Mouse (Mus musculus) embryonic facial prominence, embryonic 12.5 days (tissue): Measurements from ENCODE around the gene Gm3448. TPM values are rescaled to one million over a fixed set of nuclear protein-coding genes. Genes with fewer than 3 reads are reported as not detected.
"Not testable (repeated sequence)": the region's sequence is repeated elsewhere in the genome, so short reads cannot be mapped to it uniquely, and the experiment has no call there.

Experiments used
- ATAC-seq: fragments of 200-750 bp; cut with Nextera tagmentation; 2 replicates; pipeline ENCODE4 v1.8.0; 2017; ENCODE audit not compliant: insufficient number of reproducible peaks, insufficient read depth, low FRiP score, low TSS enrichment
- H3K27ac ChIP-seq: fragments of 300-500 bp; sonication (generic); 2 replicates; pipeline ENCODE4 v1.5.1; 2016; ENCODE audit warnings: mild to moderate bottlenecking
- H3K27me3 ChIP-seq: fragments of 300-500 bp; sonication (generic); 2 replicates; pipeline ENCODE4 v1.6.1; 2016; ENCODE audit warnings: mild to moderate bottlenecking, moderate library complexity
- H3K36me3 ChIP-seq: fragments of 300-500 bp; sonication (generic); 2 replicates; pipeline ENCODE4 v1.6.1; 2016; ENCODE audit warnings: mild to moderate bottlenecking
- H3K4me1 ChIP-seq: fragments of 300-500 bp; sonication (generic); 2 replicates; pipeline ENCODE4 v1.6.1; 2016
- H3K4me2 ChIP-seq: fragments of 300-500 bp; sonication (generic); replicated peaks from 2 replicates; pipeline ENCODE4 v1.6.1; 2016; ENCODE audit warnings: mild to moderate bottlenecking, moderate library complexity
- H3K4me3 ChIP-seq: fragments of 300-500 bp; sonication (generic); 2 replicates; pipeline ENCODE4 v1.5.1; 2016; ENCODE audit warnings: mild to moderate bottlenecking
- H3K9ac ChIP-seq: fragments of 300-500 bp; sonication (generic); 2 replicates; pipeline ENCODE4 v1.6.1; 2016; ENCODE audit warnings: mild to moderate bottlenecking, moderate library complexity
- H3K9me3 ChIP-seq: fragments of 300-500 bp; sonication (generic); 2 replicates; pipeline ENCODE4 v1.6.1; 2016; ENCODE audit warnings: mild to moderate bottlenecking, moderate library complexity
- WGBS: fragments of 180-500 bp; shearing (Covaris S2); methylation state at CpG from one replicate; pipeline ENCODE4 v1.1.7; 2016; 5-methylcytosine and 5-hydroxymethylcytosine counted together
- polyA plus RNA-seq: library from polyadenylated mRNA; unstranded; fragments of >200 nt; fragmentation: Nextera tagmentation; extraction: Ambion mirVana; gene quantifications from 2 replicates; pipeline ENCODE4 v1.2.1, GENCODE M21; 2016

The Gm3448 gene
- polyA plus RNA-seq, 1 experiment from 2014 or later: 4.4 TPM

GRCm38 (mm10) chr17:15024502-15025193 lies 16.7 kb downstream of the Gm3448 start:
- H3K4me1 ChIP-seq, H3K36me3 ChIP-seq, H3K4me3 ChIP-seq, H3K27me3 ChIP-seq, H3K9me3 ChIP-seq, H3K4me2 ChIP-seq, H3K27ac ChIP-seq, H3K9ac ChIP-seq: not testable (repeated sequence)
- WGBS: no CpG with 5 or more reads among the region's 48 CpGs
- ATAC-seq: peak; percentile 90

- no CpG with 5 or more reads among the region's 97 CpGs for WGBS
- H3K4me3 ChIP-seq, H3K4me1 ChIP-seq, H3K9ac ChIP-seq, H3K4me2 ChIP-seq, H3K36me3 ChIP-seq, H3K9me3 ChIP-seq, H3K27ac ChIP-seq, H3K27me3 ChIP-seq: not testable (repeated sequence)
- peak; percentile 68 for ATAC-seq
Observed at GRCm38 (mm10) chr17:15023878-15024492, 17.4 kb downstream of the Gm3448 start.

- H3K36me3 ChIP-seq, ATAC-seq, H3K27ac ChIP-seq, H3K9me3 ChIP-seq, H3K9ac ChIP-seq, H3K4me1 ChIP-seq, H3K27me3 ChIP-seq, H3K4me2 ChIP-seq, H3K4me3 ChIP-seq: not testable (repeated sequence)
- WGBS: 78% methylated on average over 3 of the region's 3 CpGs
Observed at GRCm38 (mm10) chr17:15021503-15022220, 19.7 kb downstream of the Gm3448 start.

GRCm38 (mm10) chr17:15009706-15010413 lies 31.5 kb downstream of the Gm3448 start, which contains the start of gene Gm3435:
TSS of gene Gm3435 (plus strand) at chr17:15010176.
- not testable (repeated sequence) for H3K36me3 ChIP-seq, H3K27me3 ChIP-seq, H3K4me1 ChIP-seq, H3K4me2 ChIP-seq, H3K4me3 ChIP-seq, H3K9me3 ChIP-seq, H3K9ac ChIP-seq, H3K27ac ChIP-seq
- no CpG with 5 or more reads among the region's 60 CpGs for WGBS
- ATAC-seq: peak; percentile 94

- H3K27me3 ChIP-seq, H3K4me3 ChIP-seq, H3K9me3 ChIP-seq, H3K4me2 ChIP-seq, H3K36me3 ChIP-seq, ATAC-seq, H3K9ac ChIP-seq, H3K27ac ChIP-seq, H3K4me1 ChIP-seq: not testable (repeated sequence)
- no CpG with 5 or more reads among the region's 3 CpGs for WGBS
Observed at GRCm38 (mm10) chr17:15009088-15009487, 32.2 kb downstream of the Gm3448 start.

- not testable (repeated sequence) for H3K27ac ChIP-seq, ATAC-seq, H3K36me3 ChIP-seq, H3K4me1 ChIP-seq, H3K4me2 ChIP-seq, H3K9me3 ChIP-seq, H3K27me3 ChIP-seq, H3K9ac ChIP-seq, H3K4me3 ChIP-seq
- no CpG with 5 or more reads among the region's 4 CpGs for WGBS
Observed at GRCm38 (mm10) chr17:15000047-15000446, 41.3 kb downstream of the Gm3448 start.

DNA sequence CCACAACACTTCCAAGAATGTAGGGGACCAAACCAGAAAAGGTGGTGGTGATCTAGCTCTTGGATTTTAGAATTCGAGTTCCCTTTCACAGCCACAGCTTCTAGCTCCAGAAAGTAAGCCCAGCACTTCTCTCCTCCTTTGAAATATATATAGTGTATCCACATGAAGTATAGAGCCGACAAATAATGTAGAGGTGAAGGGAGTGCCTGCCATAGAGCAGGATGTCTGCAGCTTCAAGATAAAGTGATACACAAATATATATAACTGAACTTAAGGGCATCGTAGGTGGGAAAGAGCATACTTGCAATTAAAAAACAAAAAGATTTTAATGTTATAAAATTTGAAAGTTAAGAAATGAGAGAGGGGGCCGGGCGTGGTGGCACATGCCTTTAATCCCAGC lies 47.2 kb downstream of the Gm3448 start:
- not testable (repeated sequence) for H3K36me3 ChIP-seq, H3K4me2 ChIP-seq, H3K27ac ChIP-seq, H3K27me3 ChIP-seq, ATAC-seq, H3K9me3 ChIP-seq, H3K9ac ChIP-seq, H3K4me3 ChIP-seq, H3K4me1 ChIP-seq
- WGBS: no CpG with 5 or more reads among the region's 5 CpGs

DNA sequence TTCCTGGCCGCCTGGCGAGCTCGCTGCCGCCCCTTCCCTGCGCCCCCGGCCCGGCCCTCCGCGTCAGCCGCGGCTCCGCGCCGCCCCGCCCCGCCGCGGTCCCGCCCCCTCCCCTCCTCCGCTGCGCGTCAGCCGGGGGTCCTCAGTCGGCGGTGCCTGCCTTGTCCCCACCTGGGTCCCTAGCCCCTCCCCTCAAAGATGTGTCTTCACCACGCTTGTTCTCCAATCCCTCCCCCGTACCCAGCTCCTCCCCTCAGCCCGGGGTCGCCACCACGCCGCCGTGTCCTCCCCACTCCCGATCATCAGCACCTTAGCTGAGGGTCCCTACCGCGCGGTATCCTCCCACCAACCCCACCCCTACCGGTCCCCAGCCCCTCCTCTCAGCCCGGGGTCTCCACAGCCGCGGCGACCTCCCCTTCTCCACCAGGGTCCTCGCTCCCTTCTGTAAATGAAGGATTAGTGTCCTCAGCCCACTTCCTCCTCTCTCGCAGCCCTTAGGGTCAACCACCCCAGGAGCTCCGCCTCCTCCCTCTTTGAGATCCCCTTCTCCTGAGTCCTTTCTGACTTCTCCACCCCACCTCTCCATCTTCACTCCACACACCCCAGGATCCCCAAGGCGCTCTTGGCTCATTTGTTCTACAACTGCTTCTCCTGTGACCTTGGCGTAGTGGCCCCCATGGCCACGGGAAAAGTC lies 48.1 kb downstream of the Gm3448 start:
- not testable (repeated sequence) for H3K9ac ChIP-seq, H3K27ac ChIP-seq, H3K4me1 ChIP-seq, H3K4me2 ChIP-seq, H3K36me3 ChIP-seq, H3K27me3 ChIP-seq, H3K4me3 ChIP-seq, H3K9me3 ChIP-seq
- WGBS: no CpG with 5 or more reads among the region's 47 CpGs
- ATAC-seq: peak; percentile 89

- H3K27me3 ChIP-seq, H3K36me3 ChIP-seq, H3K4me2 ChIP-seq, H3K4me1 ChIP-seq, H3K9ac ChIP-seq, H3K4me3 ChIP-seq, ATAC-seq, H3K9me3 ChIP-seq, H3K27ac ChIP-seq: not testable (repeated sequence)
- WGBS: no CpG with 5 or more reads among the region's 98 CpGs
Observed at GRCm38 (mm10) chr17:14992522-14993138, 48.7 kb downstream of the Gm3448 start.

GRCm38 (mm10) chr17:14990116-14990702 lies 51.1 kb downstream of the Gm3448 start:
- H3K9ac ChIP-seq, ATAC-seq, H3K27ac ChIP-seq, H3K36me3 ChIP-seq, H3K27me3 ChIP-seq, H3K9me3 ChIP-seq, H3K4me2 ChIP-seq, H3K4me1 ChIP-seq, H3K4me3 ChIP-seq: not testable (repeated sequence)
- WGBS: 73% methylated on average over 4 of the region's 5 CpGs
